Mouse (Mus musculus): ENCODE measurements at regions not wholly inside any gene's neighbourhood (a gene's known extent, or its start where the extent isn't known, plus 50 kb on each side); places are given as distances from the start of the nearest gene placed in this dataset.

DNA sequence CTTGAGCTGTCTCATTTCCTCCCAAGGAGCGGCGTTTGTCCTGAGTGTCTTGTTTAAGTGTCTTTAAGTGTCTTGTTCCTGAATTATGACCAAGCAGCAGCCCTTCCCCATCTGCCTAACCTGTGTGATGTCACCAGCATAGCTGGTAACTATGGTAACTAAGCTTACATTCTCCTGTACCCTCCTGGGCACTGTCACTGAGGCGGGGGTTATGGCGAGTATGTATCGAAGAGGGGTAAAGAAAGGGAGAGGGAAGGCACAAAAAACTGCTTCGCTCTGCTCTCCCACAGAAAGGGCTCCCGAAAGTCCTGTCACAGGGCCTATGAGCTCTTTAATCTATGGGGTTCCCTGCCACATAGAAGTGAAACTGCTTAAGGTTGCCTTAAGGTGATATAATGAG, 89.6 kb downstream of the Ppp4r2 start:
- DNase-seq (ENCODE audit: extremely low spot score, low read depth, low spot score) = no peak

DNA sequence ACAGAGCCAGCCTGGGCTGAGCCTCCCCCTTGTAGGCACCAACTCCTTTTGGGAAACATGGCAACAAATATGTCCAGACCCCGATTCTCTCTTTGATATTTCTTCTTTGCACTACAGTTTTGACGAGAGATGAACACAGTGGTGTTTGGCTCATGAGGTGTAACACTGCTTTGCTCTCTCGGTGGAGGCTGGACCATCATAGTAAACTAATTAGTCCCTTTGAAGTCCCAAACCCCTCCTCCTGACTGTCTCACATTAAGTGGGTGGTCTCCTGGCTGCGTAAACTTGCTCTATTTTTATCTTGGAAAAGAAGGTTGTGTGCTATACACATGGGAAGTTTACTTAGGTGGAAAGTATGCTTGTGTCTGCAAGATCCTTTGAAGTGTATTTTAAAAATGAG, 90.3 kb downstream of the Ppp4r2 start:
- no peak for DNase-seq (ENCODE audit: extremely low spot score, low read depth, low spot score)

DNA sequence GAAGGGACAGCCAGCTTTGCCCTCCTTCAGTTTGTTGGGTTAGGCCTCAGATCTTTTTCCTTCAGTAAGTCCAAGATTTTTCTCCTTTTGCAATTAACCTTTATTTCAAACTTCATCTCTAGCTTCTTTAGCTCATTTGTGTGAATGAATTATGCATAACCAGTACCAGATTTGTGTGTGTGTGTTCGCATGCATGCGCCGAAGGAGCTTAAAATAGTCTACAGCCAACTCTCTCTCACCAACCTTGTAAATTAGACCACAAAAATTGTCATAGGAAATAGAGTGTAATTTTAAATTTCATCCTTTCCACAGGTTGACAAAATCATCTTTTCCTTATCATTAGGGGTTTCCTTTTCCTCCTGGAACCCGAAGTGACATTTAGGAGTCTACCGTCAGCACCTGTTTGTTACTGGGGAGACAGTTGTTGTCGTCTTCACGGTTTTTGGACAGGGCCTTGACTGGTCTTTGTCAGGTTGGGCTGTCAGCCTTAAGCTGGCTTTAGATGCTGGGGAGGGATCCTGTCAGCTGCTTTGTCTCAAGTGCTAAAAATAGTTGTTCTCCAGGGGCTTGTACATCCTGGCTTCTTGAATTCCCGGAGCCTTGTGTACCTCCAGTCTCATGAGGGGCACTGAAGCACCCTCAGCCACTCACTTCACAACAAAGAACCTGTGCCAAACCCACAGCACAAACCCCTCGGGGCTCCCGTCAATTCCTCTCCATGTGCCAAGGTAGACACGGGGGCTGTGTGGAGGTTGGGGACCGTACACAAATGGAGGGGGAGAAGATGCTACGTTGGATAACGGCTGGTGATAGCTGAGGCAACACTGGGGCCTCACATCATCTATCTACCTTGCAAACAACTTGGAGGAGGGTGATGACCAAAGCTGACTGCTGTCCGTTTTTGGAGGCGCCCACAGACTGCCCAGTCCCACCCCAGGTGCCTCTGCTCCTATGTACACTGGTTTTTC, 95.7 kb downstream of the Ppp4r2 start:
- DNase-seq (ENCODE audit: extremely low spot score, low read depth, low spot score) = no peak

DNA sequence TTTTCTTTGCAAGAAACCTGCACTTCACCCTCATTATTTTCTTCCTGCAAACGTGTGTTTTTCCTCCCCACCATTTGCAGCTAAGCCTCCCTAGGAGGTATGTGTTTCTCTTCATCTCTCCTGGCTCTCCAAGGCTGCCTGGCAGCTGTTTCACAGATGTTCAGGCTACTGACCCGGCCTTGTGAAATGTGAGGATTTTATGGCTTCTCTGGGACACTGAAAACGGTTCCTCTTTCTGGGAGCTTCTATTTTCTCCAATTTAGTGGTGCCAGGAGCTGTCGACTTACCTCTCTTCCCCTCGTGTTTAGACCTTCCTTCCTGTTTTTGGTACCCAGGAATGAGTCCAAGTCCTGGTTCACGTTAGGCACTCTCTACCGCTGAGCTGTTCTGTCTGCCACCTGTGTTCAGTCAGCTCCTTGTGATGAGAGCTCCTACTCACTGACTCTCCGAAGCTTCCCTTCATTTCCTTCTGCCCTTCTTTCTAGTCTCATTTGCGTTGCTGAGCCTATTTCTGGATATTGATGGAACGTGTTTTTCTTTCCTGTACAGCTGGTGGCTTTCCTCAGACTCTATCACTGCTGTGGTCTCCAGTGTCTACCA, 96.4 kb downstream of the Ppp4r2 start:
- no peak for DNase-seq (ENCODE audit: extremely low spot score, low read depth, low spot score)

DNA sequence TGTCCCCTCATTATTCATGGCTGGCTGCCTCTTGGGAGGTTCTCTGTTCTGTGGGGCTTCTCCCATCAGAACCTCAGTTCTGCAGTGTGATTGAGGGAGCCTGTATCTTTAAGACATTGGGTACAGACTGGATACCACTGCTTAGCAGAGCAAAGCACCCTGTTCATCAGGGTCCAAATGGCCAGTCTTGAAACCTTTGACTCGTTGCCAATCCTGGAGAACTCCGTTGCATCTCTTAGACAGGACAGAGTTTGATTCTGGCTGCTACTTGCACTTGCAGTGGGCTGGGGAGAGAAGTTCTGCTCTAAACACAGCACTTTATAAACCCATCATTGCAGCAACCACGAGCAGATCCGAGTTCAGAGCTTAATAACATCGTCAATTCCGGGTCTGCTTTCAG, 97.3 kb downstream of the Ppp4r2 start:
- DNase-seq (ENCODE audit: extremely low spot score, low read depth, low spot score) = no peak

DNA sequence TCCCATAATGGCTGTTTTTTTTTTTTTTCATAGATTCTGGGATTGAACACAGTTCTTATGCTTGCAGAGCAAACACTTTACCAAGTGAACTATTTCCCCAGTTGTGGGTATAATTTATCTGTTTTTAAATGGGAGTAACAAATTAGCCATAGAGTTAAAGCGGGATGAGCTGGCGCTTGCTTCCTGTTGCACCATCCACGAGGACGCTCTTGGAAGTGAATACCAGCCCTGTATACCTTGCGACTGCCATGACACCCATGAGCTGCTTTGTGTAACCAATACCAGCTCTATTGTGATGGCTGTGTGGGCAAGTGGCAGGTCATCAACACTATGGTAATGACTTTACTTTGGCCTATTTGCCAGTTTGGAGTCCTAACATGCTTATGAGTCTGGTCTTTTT, 101.0 kb downstream of the Ppp4r2 start:
- DNase-seq (ENCODE audit: extremely low spot score, low read depth, low spot score) = no peak

DNA sequence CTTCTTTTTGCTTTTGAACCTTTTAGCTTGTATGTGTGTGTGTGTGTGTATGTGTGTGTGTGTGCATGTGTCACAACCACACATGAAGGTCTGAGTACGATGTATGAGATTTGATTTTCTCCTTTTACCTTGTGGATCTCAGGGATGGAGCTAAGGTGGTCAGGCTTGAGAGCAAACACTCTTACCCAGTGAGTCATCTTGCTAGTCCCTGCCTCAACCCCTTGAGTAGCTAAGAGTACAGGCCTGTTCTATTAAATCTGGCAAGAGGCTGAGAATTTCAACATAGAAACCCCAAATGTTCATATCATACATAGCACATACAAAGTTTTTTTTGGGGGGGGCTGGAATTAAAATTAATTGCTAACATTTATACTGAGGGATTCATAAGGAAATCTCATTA, 104.4 kb downstream of the Ppp4r2 start:
- DNase-seq (ENCODE audit: extremely low spot score, low read depth, low spot score) = no peak

DNA sequence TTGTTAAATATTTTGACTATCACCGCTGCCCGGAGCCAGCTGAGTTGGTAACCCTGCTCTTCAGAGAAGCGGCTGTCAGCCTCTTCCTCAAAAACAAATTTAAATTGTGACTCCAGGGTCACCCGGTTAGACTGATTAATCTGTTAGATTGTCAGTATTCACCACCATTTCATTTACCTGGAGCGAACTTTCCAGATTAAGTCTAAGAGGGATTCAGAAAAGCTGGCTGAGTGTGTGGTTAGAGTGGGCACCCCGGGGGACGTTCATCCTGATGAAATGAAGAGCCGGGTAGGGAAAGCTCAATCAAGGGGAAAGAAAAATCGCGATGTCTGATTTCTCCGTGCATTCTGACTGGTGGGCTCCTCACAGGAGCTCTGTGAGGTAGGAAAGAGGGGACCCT, 105.0 kb downstream of the Ppp4r2 start:
- DNase-seq (ENCODE audit: extremely low spot score, low read depth, low spot score) = no peak

DNA sequence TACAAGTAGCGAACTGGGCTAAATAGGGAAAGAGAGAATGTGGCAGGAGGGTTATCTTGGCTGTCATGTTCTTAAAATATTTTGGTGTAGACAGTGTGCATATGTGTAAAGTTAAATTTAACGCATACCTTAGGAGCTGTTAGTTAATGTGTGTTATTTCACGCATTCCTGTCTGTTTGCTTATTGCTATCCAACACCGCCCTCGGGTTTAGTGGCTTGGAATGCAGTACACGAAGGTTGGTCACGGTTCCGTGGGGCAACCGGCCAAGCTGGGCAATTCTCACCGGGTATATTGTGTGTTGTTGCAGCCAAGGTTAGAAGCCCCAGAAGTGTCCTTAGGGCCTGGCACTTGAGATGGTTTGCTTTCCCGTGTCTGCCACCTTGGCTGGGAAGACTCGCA, 105.6 kb downstream of the Ppp4r2 start:
- no peak for DNase-seq (ENCODE audit: extremely low spot score, low read depth, low spot score)

DNA sequence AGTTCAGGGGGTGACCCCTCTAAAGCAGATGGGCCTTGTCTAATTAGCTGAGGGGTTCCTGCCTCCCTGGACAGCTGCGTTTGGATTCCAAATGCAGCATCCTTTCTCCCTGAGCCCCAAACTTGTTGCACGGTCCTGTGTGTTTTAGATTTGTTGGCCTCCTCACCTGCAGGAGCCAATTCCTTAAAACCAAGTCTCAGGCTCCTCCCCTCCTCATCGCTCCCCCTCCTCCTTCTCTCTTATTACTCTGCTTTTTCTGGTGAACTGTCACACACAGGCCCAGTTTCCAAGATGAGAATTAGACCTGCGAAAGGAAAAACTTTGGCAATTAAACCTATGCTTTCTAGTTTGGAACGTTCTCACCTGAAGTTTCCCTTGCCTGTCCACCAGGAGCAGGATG, 106.3 kb downstream of the Ppp4r2 start:
- DNase-seq (ENCODE audit: extremely low spot score, low read depth, low spot score) = no peak

DNA sequence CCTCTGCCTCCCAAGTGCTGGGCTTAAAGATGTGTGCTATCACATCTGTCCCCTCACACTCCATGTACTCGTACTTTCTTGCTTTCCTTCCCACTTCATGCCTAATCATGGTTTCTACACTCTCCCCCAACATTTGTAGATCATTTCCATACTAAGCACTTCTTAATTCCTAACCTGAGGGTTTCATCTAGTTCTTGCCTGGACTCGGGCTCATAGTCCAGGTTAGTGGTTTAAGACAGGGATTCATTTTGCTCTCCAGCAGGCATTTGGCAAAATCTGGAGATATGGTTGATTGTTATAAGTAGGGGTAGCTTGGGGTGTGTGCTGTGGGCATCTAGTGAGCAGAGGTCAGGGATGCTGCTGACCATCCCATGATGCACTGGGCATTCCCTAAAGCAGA, 108.3 kb downstream of the Ppp4r2 start:
- no peak for DNase-seq (ENCODE audit: extremely low spot score, low read depth, low spot score)

DNA sequence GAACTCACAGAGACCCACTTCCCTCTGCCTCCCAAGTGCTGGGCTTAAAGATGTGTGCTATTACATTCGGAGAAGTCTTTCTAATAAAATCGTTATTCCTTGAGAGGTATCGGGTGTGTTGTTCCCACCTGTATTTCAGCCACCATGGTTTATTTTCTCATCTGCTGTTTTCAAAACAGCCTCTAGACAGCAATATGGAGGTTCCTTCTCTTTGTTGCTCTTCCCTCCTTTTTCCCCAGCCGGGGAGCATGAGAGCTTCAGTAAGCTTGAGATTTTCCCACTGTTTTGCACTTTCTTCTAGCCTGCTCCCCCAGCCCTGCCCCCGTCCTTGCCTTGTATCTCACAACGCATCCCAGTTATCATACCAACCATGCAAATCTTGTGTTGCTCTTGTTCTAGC, 109.5 kb downstream of the Ppp4r2 start:
- no peak for DNase-seq (ENCODE audit: extremely low spot score, low read depth, low spot score)

DNA sequence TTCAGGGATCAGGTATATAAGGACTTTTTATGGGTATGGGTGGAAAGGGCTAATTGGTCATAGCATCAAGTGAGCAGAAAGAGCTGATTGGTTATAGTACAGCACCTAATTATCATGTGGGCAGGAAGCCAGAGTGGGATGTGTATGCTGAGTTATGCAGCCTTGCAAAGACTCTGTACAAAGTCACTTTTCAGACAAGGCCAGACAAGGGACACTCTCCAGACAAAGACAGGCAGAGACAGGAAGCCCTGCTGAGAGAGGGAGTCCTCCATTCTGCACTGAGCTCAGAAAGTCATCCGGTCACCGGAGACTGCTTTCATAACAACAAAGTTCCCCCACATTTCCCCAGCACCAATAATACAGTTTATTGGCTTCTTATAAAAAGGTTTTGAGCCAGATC, 112.4 kb downstream of the Ppp4r2 start:
- DNase-seq (ENCODE audit: extremely low spot score, low read depth, low spot score) = no peak

DNA sequence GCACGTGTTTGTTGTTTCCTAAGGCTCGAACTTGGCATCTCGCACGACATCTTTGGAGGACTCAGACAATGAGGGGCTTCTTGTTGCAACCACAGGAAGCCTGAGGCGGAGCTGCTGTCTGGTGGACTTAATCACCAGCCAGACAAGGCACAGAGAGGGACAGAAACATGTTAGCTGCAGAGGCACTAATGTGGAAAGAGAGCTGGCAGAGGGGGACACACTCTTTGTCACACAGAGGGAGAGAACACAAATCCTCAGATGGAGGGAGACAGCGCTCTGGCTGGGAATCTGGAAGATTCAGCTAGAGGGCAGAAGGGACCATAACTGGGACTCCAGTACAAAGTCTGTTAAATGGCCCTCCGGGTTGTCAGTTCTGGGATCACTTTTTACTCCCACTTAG, 114.9 kb downstream of the Ppp4r2 start:
- no peak for DNase-seq (ENCODE audit: extremely low spot score, low read depth, low spot score)

DNA sequence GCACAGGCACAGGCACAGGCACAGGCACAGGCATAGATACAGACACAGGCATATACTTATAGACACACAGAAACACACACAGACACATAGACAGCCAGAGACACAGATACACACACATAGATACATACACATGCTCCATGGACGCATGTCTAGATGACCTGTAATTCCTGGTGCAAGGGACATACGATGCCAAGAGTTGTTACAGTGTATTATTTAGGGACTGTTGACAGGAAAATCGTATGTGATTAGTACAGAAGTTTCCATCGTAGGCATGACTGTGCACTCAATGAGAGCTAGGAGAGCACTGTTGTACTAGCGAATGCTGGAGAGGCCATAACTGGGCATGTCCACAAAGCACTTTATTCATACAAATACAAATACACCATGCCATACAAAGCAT, 118.2 kb downstream of the Ppp4r2 start:
- DNase-seq (ENCODE audit: extremely low spot score, low read depth, low spot score) = no peak

DNA sequence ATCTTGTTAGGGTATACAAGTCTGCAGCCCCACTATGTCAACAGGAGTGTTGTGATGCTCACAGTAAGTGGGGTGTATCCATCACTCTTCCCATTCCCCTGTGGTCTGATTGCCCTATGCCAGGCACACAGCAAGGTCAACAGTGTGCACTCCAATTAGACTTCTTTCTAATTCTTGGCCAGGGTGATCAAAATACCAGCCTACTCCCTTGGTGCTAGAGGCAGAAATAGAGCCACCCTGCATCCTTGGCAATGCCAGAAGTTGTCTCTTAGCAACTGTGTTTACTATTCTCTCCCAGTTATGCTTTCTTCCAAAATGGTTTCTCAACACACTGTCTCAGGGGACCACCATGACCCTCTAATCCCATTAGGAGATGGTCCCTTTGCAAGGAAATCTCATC, 119.0 kb downstream of the Ppp4r2 start:
- no peak for DNase-seq (ENCODE audit: extremely low spot score, low read depth, low spot score)

DNA sequence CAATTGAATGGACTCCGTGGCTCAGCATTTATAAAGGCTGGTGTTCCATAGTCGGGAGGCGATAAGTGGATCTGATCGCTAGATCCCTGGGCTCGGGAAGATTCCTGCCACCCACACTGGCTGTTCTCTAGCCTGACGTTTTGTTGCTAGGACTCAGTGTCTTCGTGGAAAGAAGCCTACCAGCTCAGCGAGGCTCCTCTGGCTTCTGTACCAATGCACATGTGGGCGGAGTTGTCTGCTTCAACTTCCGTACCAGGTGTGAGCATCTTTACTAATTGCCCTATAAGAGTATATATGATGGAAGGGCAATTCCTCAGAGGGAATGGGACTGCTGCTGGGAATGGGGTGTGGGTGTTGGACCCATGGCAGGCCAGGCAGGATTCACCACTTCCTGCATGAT, 121.1 kb downstream of the Ppp4r2 start:
- no peak for DNase-seq (ENCODE audit: extremely low spot score, low read depth, low spot score)

DNA sequence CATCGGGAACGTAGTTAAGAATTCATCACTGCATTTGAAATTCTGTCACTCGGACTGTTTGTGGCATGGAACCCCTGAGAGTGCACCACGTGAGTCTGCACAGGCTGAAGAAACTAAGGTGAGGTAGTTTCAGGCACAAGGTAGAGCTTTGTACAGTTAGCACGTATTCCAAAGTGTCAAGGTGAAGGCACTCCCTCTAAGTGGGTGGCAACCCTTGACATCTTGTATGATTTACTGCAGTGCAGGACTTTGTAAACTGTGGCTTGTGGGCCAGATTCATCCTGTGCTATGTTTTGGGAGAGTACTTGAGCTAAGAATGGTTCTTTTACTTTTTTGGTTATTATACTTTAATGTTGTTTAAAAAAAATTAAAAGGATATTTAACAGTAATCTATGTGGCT, 133.1 kb downstream of the Ppp4r2 start:
- DNase-seq (ENCODE audit: extremely low spot score, low read depth, low spot score) = no peak

DNA sequence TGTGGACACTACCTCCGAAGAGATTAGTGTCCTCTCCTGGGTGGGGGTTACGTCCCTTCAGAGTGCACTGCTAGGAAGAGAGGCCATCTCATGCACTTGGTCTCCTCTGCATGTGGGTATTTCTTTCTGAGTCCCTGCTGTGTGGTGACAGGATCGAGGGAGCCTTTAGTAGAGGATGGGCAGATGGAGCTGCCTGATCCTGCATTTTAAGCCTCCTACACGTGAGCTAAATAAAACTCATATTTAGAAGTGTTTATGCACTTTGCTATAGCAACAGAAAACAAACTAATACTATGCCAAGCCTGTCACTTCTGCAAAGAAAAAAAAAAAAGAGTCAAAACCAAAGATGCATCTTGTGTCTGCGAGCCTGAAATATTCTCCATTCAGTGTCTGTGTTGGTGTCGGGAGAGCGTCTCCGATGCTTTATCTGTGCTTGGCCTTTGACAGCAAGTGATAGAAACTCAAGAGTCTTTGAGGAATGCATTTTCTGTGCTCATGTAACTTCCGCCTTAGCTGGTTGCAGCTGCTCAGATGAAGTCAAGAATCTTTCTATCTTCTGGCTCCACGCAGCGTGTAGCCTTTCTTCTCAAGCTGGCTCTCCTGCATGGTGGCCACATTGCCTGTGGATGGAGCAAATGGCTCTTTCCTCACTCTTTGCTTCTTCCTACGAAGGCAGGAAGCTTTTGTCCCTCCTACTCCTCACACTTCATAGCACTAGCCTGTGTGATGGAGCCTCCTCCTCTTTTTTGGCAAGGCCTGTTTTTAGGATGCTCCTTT, 134.8 kb downstream of the Ppp4r2 start:
- no peak for DNase-seq (ENCODE audit: extremely low spot score, low read depth, low spot score)

DNA sequence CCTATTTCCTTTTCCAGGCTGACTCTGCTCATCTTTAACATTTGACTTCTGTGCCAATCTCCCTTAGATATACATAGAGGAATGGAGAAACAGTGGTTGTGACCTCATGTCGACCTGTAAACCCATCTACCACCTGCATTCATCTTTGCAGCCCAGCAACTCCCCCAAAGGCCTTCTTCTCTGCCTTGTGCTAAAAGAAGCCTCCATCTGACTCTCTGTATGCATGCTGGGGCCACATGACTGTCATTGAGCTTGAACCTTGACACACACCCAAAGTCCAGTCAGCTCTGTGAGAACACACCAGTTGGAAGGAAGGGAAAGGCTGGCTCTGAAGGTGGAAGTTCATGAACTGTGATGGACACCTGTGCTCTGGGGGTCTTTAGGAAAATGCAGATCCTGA, 135.5 kb downstream of the Ppp4r2 start:
- DNase-seq (ENCODE audit: extremely low spot score, low read depth, low spot score) = no peak

DNA sequence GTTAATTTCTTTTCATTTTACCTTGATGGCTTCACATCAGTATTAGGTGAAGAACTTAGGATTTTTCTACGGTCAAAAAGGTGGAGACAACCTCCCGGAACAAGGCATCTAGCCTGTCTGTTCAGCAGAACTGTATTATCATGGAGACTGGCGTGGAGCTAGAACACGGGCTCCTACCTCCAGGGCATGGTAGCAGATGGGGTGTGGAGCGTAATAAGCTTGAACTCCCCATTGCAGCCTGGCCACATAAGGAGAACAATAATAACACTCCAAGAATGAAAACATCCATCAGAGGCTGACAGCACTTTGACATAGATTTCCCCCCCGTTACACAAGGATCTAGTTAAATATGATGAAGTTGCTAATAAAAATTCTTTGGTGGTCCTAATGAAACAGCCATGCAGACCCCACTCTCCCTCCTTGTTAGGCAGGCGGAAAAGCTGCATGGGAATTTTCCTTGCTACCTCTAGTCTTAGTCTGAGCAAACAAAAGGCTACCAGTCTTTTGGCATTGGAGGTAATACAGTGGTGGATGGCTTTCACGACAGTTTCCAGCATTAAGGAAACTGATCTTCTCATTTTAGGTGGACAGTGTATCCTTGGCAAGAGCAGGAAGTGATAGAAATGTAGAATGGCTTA, 137.5 kb downstream of the Ppp4r2 start:
- DNase-seq (ENCODE audit: extremely low spot score, low read depth, low spot score) = no peak

All from hindlimb bud, embryonic 11.5 days (tissue).